Mouse (Mus musculus): ENCODE measurements at regions not wholly inside any gene's neighbourhood (a gene's known extent, or its start where the extent isn't known, plus 50 kb on each side); places are given as distances from the start of the nearest gene placed in this dataset.
A peak's percentile ranks its signal among the peaks of the same experiment; 100 is the strongest.
"Not testable (repeated sequence)": the region's sequence is repeated elsewhere in the genome, so short reads cannot be mapped to it uniquely, and the experiment has no call there.

DNA sequence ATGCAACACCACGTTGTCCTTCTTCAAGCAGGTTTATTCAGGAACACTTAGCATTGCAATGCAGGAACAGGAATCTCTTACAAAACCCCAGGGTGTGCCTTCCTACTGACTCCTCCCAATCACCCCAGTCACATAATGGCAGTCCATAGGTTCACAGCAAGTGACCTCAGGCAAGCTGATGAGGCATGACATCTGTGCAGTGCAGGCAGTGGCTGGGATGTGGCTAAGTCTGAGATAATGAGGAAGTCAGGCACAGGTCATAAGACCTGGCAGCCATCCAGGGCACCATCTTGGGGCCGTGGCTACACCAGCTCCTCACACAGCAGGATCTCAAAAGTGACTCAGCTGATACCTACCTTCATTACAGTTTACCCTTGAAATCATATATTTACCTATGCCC, 599.1 kb upstream of the Negr1 start:
- not testable (repeated sequence) for DNase-seq (ENCODE audit: low spot score in 2 of 2)

DNA sequence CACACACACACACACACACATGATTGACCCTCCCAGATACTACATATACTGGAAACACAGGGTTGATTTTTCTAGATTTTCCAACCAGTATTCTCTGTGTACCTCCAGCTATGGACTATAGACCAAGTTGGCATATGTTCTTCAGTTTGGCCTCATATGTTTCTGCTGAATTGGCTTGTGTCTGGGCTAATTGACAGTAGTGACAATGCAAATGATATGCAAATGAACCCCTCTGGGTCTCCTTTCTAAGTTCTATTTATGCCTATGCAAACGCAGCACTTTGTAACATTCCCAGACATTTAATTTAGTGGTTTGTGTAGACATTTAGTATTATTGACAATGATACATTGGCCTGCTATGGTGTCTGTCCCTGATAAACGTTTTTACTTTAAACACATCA, 582.0 kb upstream of the Negr1 start:
- no peak for DNase-seq (ENCODE audit: low spot score in 2 of 2)

DNA sequence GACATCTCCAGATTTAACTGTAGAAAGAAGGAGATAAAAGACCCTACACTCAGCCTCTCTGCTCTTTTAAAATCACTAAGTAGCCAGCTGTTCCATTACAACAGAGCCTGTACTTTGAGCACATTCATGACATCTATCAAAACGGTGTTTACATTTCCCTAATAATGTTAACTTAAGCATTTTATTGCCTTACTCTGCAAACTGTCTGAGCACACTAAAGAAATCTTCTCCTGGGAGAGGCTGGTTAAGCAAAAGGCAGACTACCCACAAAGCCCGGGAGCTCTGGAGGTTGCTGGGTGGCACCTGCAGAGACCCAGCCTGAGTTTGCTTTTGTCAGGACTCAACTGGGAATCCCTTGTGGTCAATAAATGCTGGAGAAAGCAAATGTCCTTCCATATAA, 567.5 kb upstream of the Negr1 start:
- no peak for DNase-seq (ENCODE audit: low spot score in 2 of 2)

DNA sequence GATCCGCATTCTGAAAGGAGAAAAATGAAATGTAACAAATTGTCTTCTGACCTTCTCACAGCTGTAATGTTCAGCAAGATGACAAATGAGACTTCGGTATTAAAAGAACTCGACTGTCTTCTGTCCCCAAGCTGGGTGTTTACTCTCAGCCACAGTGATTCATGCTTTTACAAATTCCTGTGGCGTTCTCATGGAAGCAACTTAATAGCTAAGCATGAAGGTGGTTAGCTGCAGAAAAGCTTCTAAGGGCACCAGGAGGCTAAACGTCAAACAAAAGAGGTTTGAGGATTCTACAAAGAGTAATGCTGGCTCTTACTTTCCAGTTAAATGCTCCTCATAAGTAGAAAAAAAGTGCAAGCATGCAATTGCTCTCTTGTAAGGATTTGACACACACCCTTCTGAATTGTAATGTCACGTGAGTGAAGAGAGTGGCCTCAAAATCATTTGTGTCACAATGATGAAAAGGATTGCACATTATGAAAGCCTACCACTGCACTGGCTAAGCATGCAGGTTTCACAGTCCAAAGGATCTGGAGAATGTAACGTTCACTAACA, 543.8 kb upstream of the Negr1 start:
- no peak for DNase-seq (ENCODE audit: low spot score in 2 of 2)

DNA sequence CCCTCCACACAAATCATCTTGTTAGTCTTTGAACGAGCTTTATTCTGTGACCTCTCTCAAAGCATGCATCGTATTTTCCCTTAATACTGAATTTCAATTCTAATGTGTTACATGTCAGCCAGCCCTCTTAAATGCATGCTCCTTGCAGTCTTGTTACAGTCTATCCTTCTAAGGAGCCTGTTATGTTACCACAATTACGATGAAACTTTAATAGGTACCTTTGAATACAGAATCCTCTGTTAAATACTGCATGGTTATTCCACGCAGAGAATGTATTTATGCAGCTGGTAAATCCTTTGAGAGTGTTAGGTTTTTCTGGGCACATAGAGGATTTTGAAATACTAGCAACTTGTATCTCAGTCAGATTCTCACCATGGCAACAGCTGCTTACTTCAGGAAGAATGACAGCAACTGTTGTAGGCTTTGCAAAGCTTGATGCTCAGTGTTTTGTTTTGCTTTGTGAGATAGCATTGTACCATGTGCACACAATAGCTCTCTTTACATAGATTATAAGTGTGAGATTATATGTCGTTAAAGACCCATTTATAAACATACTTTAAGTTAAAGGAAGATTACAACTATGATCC, 532.9 kb upstream of the Negr1 start:
- DNase-seq (ENCODE audit: low spot score in 2 of 2), result peak in 1 of 2 experiments; percentile 60

DNA sequence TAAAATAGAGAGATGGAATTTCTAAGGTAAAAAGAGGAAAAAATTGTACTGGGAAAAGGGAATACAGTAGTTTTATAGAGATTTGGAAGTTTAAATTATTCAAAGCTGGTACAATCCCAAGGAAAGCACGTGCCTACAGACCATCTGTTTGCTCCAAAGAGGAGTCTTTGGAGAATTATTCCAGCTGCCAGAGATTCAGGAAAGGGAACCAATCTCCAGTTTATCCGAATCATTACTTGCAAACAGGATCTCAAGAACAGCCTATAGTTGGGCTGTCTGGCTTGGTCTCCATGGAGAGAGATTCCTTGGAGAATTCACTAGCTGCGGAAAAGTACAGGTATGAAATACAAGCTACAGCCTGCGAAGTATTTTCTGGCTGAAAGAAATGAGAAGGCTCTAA, 491.3 kb upstream of the Negr1 start:
- peak in 1 of 2 experiments; percentile 5 for DNase-seq (ENCODE audit: low spot score in 2 of 2)

DNA sequence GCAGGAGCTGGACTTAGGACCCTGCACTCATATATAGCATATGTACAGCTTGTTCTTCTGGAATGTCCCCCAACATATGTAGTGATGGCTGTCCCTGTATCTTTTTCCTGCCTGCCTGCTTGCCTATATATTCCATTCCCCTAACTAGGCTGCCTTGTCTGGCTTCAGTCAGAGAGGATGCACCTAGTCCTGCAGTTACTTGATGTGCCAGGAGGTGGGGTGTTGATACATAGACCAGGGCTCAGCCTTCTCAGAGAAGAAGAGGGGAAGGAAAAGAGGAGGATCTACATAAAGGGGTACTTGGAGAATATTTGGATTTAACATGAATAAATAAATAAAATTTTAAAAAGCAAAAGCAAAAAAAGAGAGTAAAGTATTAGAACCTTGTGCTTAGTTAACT, 479.3 kb upstream of the Negr1 start:
- DNase-seq (ENCODE audit: low spot score in 2 of 2), result no peak

DNA sequence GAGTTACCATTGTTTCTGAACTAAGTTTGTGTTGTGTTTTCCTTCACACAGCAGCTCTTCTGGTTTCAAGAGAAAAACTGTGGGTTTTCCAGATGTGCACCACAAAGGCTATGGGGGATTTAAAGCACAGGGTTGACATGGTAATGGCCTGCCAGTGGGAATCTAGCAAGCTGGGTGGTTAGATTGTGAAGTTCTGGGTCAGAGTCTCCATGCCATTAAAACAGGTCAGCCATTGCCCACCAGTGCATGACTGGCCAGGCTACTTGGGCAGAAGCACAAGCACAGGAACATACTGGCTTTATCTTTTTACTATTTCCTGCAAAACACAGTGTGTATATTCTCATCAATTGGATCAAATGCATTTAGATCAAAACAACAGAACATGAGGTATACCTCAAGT, 467.9 kb upstream of the Negr1 start:
- no peak for DNase-seq (ENCODE audit: low spot score in 2 of 2)

DNA sequence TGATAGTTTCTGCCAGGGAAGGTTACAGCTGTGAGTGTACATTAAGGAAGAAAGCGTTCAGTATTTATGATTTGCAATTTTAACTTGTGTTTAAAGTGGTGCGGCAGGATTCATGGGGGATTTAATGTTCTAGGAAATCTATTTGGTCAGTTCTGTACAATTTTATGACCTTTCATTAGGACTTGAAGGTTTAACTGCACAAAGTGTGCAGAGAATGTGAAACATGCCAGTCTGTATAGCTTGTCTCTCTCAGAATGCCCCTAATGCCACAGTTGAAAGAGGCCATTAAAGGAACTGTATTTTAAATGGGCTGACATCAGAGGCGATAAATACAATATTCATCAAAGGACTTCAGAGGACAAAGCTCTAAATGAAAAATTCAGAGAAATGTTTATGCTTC, 466.6 kb upstream of the Negr1 start:
- no peak for DNase-seq (ENCODE audit: low spot score in 2 of 2)

DNA sequence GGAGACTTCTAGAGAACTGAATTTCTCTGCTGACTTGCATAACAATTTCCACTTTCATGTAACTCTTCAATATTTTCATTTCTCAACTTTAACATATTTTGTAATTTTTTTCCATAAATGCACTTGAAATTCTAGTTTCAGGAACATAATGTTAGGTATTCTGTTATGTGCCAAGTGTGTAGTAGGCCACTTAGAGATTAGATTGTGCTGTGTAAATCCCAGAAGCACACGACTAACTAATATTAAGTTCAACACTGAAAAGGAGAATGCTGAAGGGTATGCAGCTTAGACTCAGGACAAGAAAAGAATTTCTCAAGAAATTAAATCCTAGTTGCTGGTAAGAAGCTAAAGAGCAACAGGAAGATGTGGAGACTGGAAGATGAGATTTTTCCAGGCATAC, 455.8 kb upstream of the Negr1 start:
- no peak for DNase-seq (ENCODE audit: low spot score in 2 of 2)

DNA sequence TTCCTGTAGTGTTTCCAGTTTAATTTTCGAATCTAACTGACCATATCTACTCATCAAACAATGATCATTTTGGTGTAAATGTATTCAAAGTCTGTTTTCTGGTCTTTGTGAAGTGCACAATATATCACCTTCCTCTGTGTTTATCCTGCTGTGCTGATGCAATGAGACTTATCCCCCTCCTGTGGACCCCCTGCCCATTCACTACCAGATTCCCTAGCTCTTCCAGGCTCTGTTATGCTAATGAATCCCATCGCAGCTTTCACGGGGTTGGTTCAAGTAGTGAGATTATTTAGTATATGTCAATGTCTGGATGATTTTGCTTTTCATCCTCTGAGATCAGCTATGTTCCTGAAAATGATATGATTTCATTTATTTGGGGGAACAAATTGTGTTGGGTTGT, 441.3 kb upstream of the Negr1 start:
- DNase-seq (ENCODE audit: low spot score in 2 of 2), result no peak

DNA sequence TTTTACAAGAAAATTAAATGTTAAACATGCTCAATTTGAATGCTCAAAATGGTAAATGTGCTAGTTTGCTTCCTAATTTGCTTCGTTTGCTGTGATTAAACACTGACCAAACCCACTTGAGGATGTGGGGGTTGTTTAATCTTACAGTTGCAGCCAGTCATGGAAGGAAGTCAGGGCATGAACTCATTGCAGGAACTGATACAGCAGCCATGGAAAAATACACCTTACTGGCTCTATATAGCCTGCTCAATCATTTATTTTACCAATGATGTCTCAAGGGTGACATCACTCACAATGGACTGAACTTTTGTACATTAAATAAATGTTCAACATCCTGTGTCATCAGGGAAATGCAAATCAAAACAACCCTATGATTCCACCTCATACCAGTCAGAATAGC, 430.0 kb upstream of the Negr1 start:
- DNase-seq (ENCODE audit: low spot score in 2 of 2), result no peak

DNA sequence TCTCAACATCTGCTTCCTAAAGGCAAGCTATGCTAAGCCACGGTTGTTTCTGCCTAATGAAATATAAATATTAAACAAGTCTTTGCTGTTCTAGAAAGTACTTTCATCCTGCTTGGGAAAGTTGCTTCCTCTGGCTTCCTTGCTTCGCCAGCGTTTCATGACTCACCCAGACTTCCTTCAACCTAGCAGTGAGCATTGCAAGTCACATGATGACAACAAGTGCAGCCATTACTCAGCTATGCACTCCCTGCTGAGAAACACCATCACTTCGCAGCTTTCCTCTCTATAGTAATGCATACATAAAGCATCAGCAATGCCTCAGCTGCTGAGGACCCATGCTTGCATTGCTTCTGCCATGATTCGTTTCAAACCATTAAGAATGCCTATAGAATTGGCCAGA, 420.2 kb upstream of the Negr1 start:
- DNase-seq (ENCODE audit: low spot score in 2 of 2), result no peak

DNA sequence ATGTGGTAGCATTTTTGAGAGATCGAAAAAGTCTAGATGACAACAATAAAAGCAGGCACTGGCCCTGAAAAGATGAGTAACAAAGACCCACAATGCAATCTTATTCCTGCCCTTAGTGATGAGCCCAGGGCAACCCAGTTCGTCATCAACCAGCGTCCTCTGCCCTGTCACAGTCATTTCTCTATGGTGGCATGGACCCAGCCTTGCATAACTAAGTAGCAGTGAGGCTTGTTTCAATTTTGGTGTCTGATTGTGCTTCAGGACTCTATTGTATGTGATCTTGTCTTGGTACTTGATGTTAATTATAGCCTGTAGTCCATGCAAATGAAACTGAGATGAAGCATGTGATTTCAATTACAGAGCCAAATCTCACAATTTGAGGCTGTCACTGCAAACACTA, 412.3 kb upstream of the Negr1 start:
- DNase-seq (ENCODE audit: low spot score in 2 of 2), result no peak

DNA sequence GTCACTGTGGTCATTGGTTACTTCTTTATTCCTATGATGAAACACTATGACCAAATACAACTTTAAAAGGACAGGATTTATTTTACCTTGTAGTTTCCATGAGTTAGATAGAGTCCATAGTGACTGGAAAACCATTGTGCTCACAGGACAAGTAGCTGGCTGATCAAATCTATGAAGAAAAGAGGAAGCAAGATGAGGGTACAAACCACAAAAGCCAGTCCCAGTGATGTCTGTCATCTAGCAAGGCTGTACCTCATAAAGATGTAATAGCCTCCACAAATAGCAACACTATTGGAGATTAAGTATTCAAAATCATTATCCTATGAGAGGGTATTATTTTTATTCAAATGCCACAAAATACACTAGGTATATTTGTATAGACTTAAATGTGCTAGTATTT, 391.5 kb upstream of the Negr1 start:
- DNase-seq (ENCODE audit: low spot score in 2 of 2), result no peak

DNA sequence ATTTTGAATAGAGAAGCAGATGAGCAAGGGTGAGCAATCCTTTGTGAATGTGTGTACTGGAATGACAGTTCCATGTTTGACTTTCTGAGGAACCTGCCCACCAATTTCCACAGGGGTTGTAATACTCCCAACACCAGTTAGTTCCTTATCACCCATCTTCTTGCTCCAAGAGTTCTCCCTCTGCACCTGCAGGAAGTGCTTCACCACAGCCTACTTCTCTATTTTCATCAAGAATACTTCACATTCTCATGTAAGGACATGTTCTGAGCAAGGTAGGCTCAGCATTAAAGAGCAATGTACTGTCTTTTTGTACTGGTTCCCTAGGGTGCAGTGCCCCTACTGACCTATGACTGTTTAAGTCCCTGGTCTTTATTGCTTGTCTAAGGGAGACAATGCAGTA, 362.9 kb upstream of the Negr1 start:
- no peak for DNase-seq (ENCODE audit: low spot score in 2 of 2)

DNA sequence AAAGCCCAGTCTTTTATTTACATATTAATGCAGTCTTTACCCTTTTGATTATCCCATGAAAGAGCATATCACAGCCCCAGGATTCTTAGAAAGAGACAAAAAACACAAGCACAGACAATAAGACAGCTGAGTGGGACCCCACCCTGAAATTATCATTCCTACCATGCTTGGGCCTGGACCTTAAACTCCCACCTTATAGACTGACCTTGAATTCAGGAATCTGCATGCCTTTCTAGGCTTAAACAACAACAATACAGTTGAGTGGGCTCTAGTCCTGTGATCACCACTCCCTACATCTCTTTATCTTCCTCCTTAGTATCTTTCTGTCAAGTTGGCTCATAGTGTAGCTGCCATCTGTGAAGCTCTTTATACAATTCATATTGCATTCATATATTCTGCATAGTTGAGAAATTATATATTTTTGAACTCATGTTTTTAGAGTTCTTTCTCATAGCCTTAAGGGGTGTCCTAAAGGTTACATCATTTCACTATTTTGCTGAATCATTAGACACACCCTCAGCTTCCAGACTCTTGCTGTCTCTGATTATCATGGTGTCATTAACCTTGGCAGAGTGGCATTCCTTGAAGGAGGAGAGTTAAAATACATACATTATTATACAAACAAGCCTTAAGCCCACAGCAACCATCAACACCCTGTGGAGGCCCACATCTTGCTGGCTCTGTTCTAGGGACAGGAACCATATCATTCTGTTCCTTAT, 361.7 kb upstream of the Negr1 start:
- no peak for DNase-seq (ENCODE audit: low spot score in 2 of 2)

DNA sequence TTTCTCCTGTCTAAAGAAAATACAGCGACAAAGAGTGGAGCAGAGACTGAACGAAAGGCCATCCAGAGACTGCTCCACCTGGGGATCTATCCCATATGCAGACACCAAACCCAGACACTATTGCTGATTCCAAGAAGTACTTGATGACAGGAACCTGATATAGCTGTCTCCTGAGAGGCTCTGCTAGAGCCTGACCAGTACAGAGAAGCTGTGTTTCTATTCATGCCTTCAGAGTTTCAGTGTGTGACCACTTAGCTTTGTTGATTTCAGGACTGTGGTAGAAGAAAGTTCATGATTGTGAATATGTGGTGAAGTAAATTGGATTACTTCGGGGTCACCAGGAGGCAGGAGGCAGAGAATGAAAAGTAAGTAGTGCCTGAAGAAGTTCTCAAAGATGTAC, 356.3 kb upstream of the Negr1 start:
- no peak for DNase-seq (ENCODE audit: low spot score in 2 of 2)

DNA sequence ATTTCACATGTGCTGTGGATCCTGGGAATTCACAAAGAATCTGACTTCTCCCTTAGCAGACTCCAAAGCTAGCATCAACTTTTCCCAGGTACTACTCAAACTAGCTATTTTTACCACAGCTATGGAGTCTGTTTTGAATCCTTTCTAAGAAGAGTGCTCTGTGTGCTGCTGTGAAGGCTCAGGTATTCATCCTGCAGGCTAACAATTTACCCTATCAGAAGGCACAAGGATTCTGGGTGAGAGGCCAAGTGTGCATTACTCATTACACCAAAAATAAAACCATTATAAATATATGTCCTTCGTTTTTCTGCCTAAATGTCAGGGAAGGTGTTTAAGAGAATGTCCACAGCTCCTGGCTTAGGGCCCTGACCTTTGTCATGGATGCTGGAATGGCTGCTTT, 353.2 kb upstream of the Negr1 start:
- no peak for DNase-seq (ENCODE audit: low spot score in 2 of 2)

DNA sequence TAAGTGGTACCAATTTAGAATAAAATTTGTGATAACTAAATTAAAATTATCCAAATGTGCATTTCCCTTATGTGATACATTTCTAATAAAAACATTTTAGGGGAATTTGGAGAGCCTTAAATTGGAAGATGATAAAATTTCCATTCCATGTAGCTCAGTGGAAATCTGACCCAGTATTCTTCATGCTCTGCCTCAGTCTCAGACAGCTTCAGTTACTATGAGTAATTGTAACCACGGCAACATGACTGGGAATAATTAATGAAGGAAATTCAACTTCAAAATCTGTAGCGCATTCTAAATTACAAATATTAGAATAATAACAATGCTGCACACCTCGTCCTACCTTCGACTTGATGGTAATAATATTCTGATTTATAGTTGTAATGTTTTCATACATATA, 350.8 kb upstream of the Negr1 start:
- peak in 1 of 2 experiments; percentile 4 for DNase-seq (ENCODE audit: low spot score in 2 of 2)

DNA sequence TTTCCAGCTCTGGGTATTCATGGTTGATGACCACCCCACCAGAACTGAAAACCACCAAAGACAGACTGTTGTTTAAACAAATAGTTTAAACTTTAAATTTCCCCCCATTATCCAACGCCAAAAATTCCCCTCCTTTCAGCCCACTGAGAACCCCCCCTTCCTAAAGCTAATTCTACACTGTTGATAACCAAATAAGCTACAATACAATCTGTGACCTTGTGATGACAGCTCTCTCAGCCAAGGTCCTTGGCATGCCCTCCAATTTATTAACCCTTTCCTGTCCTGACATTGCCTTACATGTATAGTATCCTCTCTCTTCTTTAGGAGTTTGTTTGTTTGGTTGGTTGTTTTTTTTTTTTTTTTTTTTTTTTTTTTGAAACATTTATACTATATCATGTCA, 346.8 kb upstream of the Negr1 start:
- no peak for DNase-seq (ENCODE audit: low spot score in 2 of 2)

DNA sequence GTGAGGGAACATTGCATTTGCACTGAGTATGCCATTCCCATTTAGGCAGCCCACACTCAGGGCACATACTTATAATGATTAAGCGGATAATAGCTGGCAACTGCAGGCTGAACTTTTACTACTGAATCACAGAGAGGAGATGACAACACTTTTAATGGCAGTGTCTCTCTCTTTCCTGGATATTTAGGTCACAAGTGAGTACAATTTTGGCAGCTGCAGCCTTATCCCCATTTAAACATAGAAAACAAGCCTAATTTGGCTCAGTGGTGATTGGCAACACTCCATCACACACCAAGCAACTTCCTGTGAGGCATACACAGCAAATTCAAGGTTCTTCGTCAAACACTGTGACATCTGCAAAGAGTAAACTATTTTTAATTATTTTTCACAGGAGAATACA, 329.5 kb upstream of the Negr1 start:
- DNase-seq (ENCODE audit: low spot score in 2 of 2), result peak in 1 of 2 experiments; percentile 7

DNA sequence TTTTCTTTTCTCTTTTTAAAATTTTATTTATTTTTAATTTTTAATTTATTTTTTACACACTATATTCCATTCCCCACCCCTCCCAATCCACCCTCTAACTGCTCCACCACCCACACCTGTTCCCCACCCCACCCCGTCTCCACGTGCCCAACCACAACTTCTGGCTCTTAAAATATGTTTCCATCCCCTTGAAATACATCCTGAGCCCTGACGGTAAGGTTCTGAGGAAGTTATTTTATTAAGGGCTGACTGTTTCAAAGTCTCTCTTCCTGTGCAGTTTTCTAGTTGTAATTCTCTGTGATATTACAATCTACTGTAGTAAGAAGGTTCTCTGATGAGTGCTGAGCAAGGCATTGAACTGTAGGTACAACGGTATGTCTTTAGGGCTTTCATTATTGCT, 325.6 kb upstream of the Negr1 start:
- DNase-seq (ENCODE audit: low spot score in 2 of 2), result no peak

Measured in layer of hippocampus, adult 18-20 months (tissue).